Mouse (Mus musculus) lung, postnatal 0 days (tissue): ENCODE measurements around the gene Rab33b. TPM values are rescaled to one million over a fixed set of nuclear protein-coding genes. Genes with fewer than 3 reads are reported as not detected.

Experiments
- ATAC-seq: fragments of 200-750 bp; cut with Nextera tagmentation; 2 replicates; pipeline ENCODE4 v1.8.0; 2017; ENCODE audit warnings: moderate library complexity
- DNase-seq: peaks from one replicate; pipeline ENCODE4 v3.0.0-alpha.2; 2016; ENCODE audit warnings: low spot score
- H3K27ac ChIP-seq: fragments of 300-500 bp; sonication (generic); 2 replicates; pipeline ENCODE4 v1.5.1; 2014; ENCODE audit warnings: antibody characterized with exemption, mild to moderate bottlenecking, low read length, mixed read lengths
- H3K27me3 ChIP-seq: fragments of 300-500 bp; sonication (generic); replicated peaks from 2 replicates; pipeline ENCODE4 v1.6.1; 2014; ENCODE audit warnings: low read length, mixed read lengths; ENCODE audit not compliant: insufficient read depth
- H3K36me3 ChIP-seq: fragments of 300-500 bp; sonication (generic); 2 replicates; pipeline ENCODE4 v1.6.1; 2014; ENCODE audit warnings: low read length, mixed read lengths; ENCODE audit not compliant: insufficient read depth
- H3K4me1 ChIP-seq: fragments of 300-500 bp; sonication (generic); 2 replicates; pipeline ENCODE4 v1.6.1; 2014; ENCODE audit warnings: antibody characterized with exemption, low read depth, low read length, mixed read lengths; ENCODE audit not compliant: insufficient read depth
- H3K4me2 ChIP-seq: fragments of 300-500 bp; sonication (generic); replicated peaks from 2 replicates; pipeline ENCODE4 v1.6.1; 2014; ENCODE audit warnings: low read depth, mild to moderate bottlenecking, low read length, moderate library complexity, mixed read lengths
- H3K4me3 ChIP-seq: fragments of 300-500 bp; sonication (generic); 2 replicates; pipeline ENCODE4 v1.5.1; 2014; ENCODE audit warnings: low read depth, low read length
- H3K9ac ChIP-seq: fragments of 300-500 bp; sonication (generic); replicated peaks from 2 replicates; pipeline ENCODE4 v1.6.1; 2014; ENCODE audit warnings: low read depth, mild to moderate bottlenecking
- H3K9me3 ChIP-seq: fragments of 300-500 bp; sonication (generic); 2 replicates; pipeline ENCODE4 v1.6.1; 2016; ENCODE audit warnings: low read length, mixed read lengths
- CTCF ChIP-seq: IDR thresholded peaks from 2 replicates; pipeline ENCODE4 v1.5.1; 2016; ENCODE audit warnings: antibody characterized with exemption, mild to moderate bottlenecking
- EP300 ChIP-seq: IDR thresholded peaks from 2 replicates; pipeline ENCODE4 v1.6.1; 2016; ENCODE audit warnings: antibody characterized with exemption, mild to moderate bottlenecking, control low read depth
- WGBS: fragments of 180-500 bp; shearing (Covaris S2); extraction: QIAGEN DNeasy Blood & Tissue Kit; methylation state at CpG from one replicate; pipeline ENCODE4 v1.1.7; 2014; 5-methylcytosine and 5-hydroxymethylcytosine counted together
- polyA plus RNA-seq: library from polyadenylated mRNA; unstranded; fragments of >200 nt; fragmentation: Nextera tagmentation; extraction: Ambion mirVana; gene quantifications from 2 replicates; pipeline ENCODE4 v1.2.1, GENCODE M21; 2015

Gene Rab33b
- polyA plus RNA-seq, 1 experiment from 2014 or later, result 24.9 TPM

DNA sequence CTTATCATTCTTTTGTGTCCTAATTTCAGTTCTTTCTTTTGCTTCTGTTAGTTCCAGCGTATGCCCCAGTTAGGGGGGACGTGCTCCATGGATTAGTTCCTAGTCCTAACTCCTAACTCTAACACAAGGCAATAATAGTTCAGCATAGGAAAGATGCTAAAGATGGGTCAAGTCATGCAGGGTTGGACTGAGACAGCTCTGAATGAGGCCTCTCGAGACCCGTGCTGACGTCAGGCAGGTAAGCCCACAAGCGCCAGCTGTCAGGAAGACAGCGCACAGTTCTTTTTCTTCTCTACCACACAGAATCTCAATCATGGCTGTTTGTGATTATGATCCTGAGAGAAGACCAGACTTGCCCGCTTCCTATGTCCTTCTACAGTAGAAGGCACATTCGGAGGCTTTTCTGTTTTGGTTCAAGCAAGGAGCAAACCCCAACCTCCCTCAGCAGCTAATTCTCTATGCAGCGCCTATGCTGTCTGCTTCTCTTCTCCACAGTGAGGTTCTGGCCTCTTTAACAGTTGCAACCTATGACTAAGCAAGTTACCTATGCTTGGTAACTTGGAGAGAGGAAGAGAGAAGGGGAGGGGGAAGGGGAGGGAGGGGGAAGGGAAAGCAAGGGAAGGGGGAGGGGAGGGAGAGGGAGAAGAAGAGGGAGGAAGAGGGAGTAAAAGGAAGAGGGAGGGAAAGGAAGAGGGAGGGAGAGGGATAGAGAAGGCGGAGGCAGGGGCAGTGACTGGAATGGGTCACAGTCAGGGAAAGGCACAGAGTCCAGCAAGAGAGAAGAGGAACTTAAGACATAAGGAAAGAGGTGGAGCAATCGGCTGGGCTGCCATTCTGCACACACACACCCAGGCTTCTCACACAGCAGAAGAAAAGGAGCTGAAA, 34.4 kb downstream of the Rab33b start:
- Histone ChIP-seq H3K9me3 (no peaks in the 10 kb centered on the region), H3K36me3 (peaks cover 10% of the 10 kb centered on the region; the same call in 1 of the 2 replicates), H3K9ac (no peak overlapping the region), H3K27me3 (no peaks in the 10 kb centered on the region), H3K27ac (no peak overlapping the region), H3K4me3 (no peak overlapping the region), H3K4me2 (no peak overlapping the region), H3K4me1 (no peaks in the 10 kb centered on the region)
- TF ChIP-seq CTCF (no peak), EP300 (no peak)
- peak; percentile 38 for ATAC-seq
- WGBS, result 77% methylated on average over 12 of the region's 12 CpGs
- peak; percentile 37 for DNase-seq

DNA sequence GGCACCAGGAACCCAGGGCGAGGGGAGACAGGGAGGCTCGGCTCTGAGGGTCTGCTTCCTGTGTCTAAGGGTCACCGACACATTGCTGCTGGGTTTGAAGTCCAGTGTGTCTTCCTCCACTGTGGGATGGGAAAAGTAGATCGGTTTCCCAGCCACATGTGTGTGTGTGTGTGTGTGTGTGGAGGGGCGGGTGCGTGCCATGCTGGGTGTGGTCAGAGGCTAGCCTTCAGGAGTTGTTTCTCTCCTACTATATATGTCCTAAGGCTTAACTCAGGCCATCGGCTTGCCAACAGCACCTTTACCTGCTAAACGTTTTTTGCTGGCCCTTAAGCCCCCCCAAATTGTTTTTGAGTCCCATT, 35.0 kb downstream of the Rab33b start:
- DNase-seq, result no peak
- Histone ChIP-seq H3K9ac (no peak overlapping the region), H3K9me3 (no peaks in the 10 kb centered on the region), H3K4me3 (no peak overlapping the region), H3K27ac (no peak overlapping the region), H3K36me3 (peaks cover 13% of the 10 kb centered on the region; the same call in 1 of the 2 replicates), H3K4me2 (no peak overlapping the region), H3K4me1 (no peaks in the 10 kb centered on the region), H3K27me3 (no peaks in the 10 kb centered on the region)
- TF ChIP-seq EP300 (no peak), CTCF (no peak)
- WGBS, result 62% methylated on average over 8 of the region's 8 CpGs
- peak; percentile 9; the same call in 1 of the 2 replicates for ATAC-seq

GRCm38 (mm10) chr3:51521262-51521661, 37.5 kb downstream of the Rab33b start:
- Histone ChIP-seq H3K36me3 (peaks cover 23% of the 10 kb centered on the region; the same call in 1 of the 2 replicates), H3K4me2 (no peak overlapping the region), H3K4me3 (no peak overlapping the region), H3K27me3 (no peaks in the 10 kb centered on the region), H3K9ac (no peak overlapping the region), H3K9me3 (no peaks in the 10 kb centered on the region), H3K27ac (no peak overlapping the region), H3K4me1 (no peaks in the 10 kb centered on the region)
- TF ChIP-seq CTCF, result no peak
- no peak for TF ChIP-seq EP300
- ATAC-seq, result no peak
- WGBS, result 80% methylated on average over 14 of the region's 14 CpGs
- DNase-seq, result no peak

GRCm38 (mm10) chr3:51525186-51525785, 41.6 kb downstream of the Rab33b start:
- no peaks in the 10 kb centered on the region for H3K9me3 ChIP-seq
- H3K36me3 ChIP-seq, result peaks cover 34% of the 10 kb centered on the region; the same call in 1 of the 2 replicates
- no peak overlapping the region for H3K4me3 ChIP-seq
- no peak overlapping the region for H3K27ac ChIP-seq
- no peak for TF ChIP-seq EP300
- TF ChIP-seq CTCF, result no peak
- DNase-seq (no peak), ATAC-seq (no peak)
- H3K4me1 ChIP-seq, result no peaks in the 10 kb centered on the region
- H3K4me2 ChIP-seq, result no peak overlapping the region
- no peak overlapping the region for H3K9ac ChIP-seq
- WGBS, result 82% methylated on average over 16 of the region's 16 CpGs
- H3K27me3 ChIP-seq, result no peaks in the 10 kb centered on the region

DNA sequence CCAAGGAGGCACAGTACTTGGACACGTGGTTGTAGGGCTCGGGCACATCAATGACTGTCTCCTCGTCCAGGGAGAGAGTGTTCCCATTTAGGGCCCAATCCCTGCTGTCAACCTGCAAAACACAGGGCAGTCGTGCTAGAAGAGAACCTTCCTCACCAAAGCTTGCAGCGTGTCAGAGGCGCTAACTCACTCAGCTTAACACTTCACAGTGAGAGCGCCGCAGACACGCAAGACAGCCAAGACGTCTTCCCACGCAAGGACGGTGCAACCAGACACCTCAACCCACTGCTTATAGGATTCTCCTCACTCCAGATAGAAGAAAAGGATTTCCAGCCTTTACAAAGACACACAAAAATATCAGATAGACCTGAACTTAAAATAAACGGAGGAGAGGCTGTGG, 43.2 kb downstream of the Rab33b start:
- Histone ChIP-seq H3K4me1 (no peaks in the 10 kb centered on the region), H3K9me3 (no peaks in the 10 kb centered on the region), H3K27ac (no peak overlapping the region), H3K4me3 (no peak overlapping the region), H3K9ac (no peak overlapping the region), H3K27me3 (no peaks in the 10 kb centered on the region), H3K4me2 (no peak overlapping the region), H3K36me3 (peaks cover 27% of the 10 kb centered on the region; the same call in 1 of the 2 replicates)
- DNase-seq, result no peak
- 85% methylated on average over 13 of the region's 13 CpGs for WGBS
- ATAC-seq, result no peak
- TF ChIP-seq CTCF (no peak), EP300 (no peak)

GRCm38 (mm10) chr3:51531473-51532281, 48.0 kb downstream of the Rab33b start:
- H3K27me3 ChIP-seq, result no peaks in the 10 kb centered on the region
- peaks cover 28% of the 10 kb centered on the region for H3K36me3 ChIP-seq
- ATAC-seq (peak; percentile 82), DNase-seq (peak; percentile 87)
- H3K4me1 ChIP-seq, result no peaks in the 10 kb centered on the region
- H3K4me3 ChIP-seq, result no peak overlapping the region
- no peak overlapping the region for H3K9ac ChIP-seq
- no peaks in the 10 kb centered on the region for H3K9me3 ChIP-seq
- no peak for TF ChIP-seq EP300
- no peak for TF ChIP-seq CTCF
- H3K4me2 ChIP-seq, result peak overlapping the region; percentile 9; the same call in 1 of the 2 replicates
- peak overlapping the region; percentile 76 for H3K27ac ChIP-seq
- WGBS, result 49% methylated on average over 13 of the region's 13 CpGs
